Mouse (Mus musculus) stomach, postnatal 0 days (tissue): Measurements from ENCODE around the gene Vav2.

Experiments used
- CTCF ChIP-seq: IDR thresholded peaks from 2 replicates; pipeline ENCODE4 v1.5.1; 2016; ENCODE audit warnings: antibody characterized with exemption, low read depth, mild to moderate bottlenecking, moderate library complexity
- EP300 ChIP-seq: optimal IDR thresholded peaks from 2 replicates; pipeline ENCODE3; 2016; ENCODE audit warnings: antibody characterized with exemption

DNA sequence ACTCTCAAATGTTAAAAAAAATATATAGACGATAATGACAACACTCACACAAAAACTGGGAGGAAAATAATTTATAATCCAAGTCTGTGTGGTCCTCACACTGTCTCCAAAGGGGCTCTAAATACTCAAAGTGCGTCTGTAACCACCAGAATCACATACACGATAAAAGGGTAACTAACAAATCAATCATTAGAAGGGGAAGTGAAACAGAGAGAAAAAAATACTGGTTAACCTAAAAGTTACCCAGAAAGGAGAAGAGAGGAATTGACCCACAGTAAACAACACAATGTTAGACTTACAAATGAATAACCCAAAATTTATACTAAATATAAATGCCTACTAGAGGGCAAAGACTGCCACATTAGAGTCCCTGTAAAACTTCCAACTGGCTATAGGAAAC lies 161.0 kb downstream of the Vav2 start:
- TF ChIP-seq CTCF: no peak
- no peak for TF ChIP-seq EP300
